Mouse (Mus musculus): ENCODE results near the gene Enam. TPM values are rescaled to one million over a fixed set of nuclear protein-coding genes. Genes with fewer than 3 reads are reported as not detected.

Enam gene
- polyA plus RNA-seq, 1 experiment from 2014 or later, result not detected

- peak; percentile 96 for ATAC-seq (ENCODE audit: low FRiP score)
- no peaks in the 10 kb centered on the region for H3K27me3 ChIP-seq (ENCODE audit: control insufficient read depth, insufficient read depth, low read length)
- peak within 1 kb of the TSS; percentile 97 for H3K4me2 ChIP-seq
- H3K27ac ChIP-seq (ENCODE audit: low read depth, low read length), result peak within 1 kb of the TSS; percentile 74
- H3K9me3 ChIP-seq (ENCODE audit: control insufficient read depth, low read length), result no peaks in the 10 kb centered on the region
- peak within 1 kb of the TSS; percentile 92 for H3K9ac ChIP-seq (ENCODE audit: low read length)
- peaks cover 9% of the 10 kb centered on the region for H3K4me1 ChIP-seq (ENCODE audit: control insufficient read depth, insufficient read depth, low read length)
- under 1% methylated on average over 69 of the region's 76 CpGs for WGBS
- H3K4me3 ChIP-seq (ENCODE audit: low read depth, low read length), result peak within 1 kb of the TSS; percentile 82
- H3K36me3 ChIP-seq (ENCODE audit: control insufficient read depth, insufficient read depth, low read length), result no peaks in the 10 kb centered on the region
- peak; percentile 100 for DNase-seq (ENCODE audit: low spot score, missing footprints)
Observed at GRCm38 (mm10) chr5:88554086-88554886, 66.5 kb downstream of the Enam start, which contains the start of gene Utp3. Utp3 (plus strand) TSS chr5:88554462.

Other genes starting within 250 kb of the Enam start
- gene Gm7714, start 219.1 kb upstream of the Enam start, polyA plus RNA-seq (2014; fragmentation: Nextera tagmentation; extraction: Ambion mirVana), result not detected in 2 replicates
- not detected in 2 replicates for gene Prol1, start 170.7 kb upstream of the Enam start, polyA plus RNA-seq (2014; fragmentation: Nextera tagmentation; extraction: Ambion mirVana)
- gene Amtn, start 111.9 kb upstream of the Enam start, polyA plus RNA-seq (2014; fragmentation: Nextera tagmentation; extraction: Ambion mirVana), result not detected in 2 replicates
- gene Ambn, start 32.0 kb upstream of the Enam start, polyA plus RNA-seq (2014; fragmentation: Nextera tagmentation; extraction: Ambion mirVana), result not detected in 2 replicates
- gene Jchain, start 39.9 kb downstream of the Enam start, polyA plus RNA-seq (2014; fragmentation: Nextera tagmentation; extraction: Ambion mirVana), result 0.34 TPM in 1 of 2 replicates, not detected in the other
- 68.4 and 73.0 TPM in 2 replicates for gene Utp3, start 66.5 kb downstream of the Enam start, polyA plus RNA-seq (2014; fragmentation: Nextera tagmentation; extraction: Ambion mirVana)
- 121 and 149 TPM in 2 replicates for gene Rufy3, start 77.1 kb downstream of the Enam start, polyA plus RNA-seq (2014; fragmentation: Nextera tagmentation; extraction: Ambion mirVana)
- 102 and 109 TPM in 2 replicates for gene Grsf1, start 188.2 kb downstream of the Enam start, polyA plus RNA-seq (2014; fragmentation: Nextera tagmentation; extraction: Ambion mirVana)
- gene Mob1b, start 232.9 kb downstream of the Enam start, polyA plus RNA-seq (2014; fragmentation: Nextera tagmentation; extraction: Ambion mirVana), result 16.7 and 18.3 TPM in 2 replicates

Data from midbrain, embryonic 11.5 days (tissue).